Mouse (Mus musculus) c-Kit-negative CD71-positive TER-119-positive erythroid progenitor cells, embryonic 14.5 days (primary cell): ENCODE data around the gene Hist3h2a.

Source experiments
- DNase-seq: peaks from one replicate; pipeline ENCODE4 v3.0.0-alpha.2; 2013; ENCODE audit warnings: low read depth, low spot score

The Hist3h2a gene

GRCm38 (mm10) chr11:58990794-58991193 lies 36.3 kb downstream of the Hist3h2a start:
- DNase-seq: no peak

GRCm38 (mm10) chr11:58991911-58992310 lies 37.4 kb downstream of the Hist3h2a start:
- DNase-seq: no peak

GRCm38 (mm10) chr11:58993091-58993670 lies 38.7 kb downstream of the Hist3h2a start:
- no peak for DNase-seq

- DNase-seq: peak; percentile 26
These were observed 39.9 kb downstream of the Hist3h2a start for GRCm38 (mm10) chr11:58994337-58994826.

GRCm38 (mm10) chr11:58995061-58995806 lies 40.7 kb downstream of the Hist3h2a start:
- no peak for DNase-seq

- no peak for DNase-seq
These were observed 41.4 kb downstream of the Hist3h2a start for GRCm38 (mm10) chr11:58995807-58996370.

- DNase-seq: no peak
These were observed 43.1 kb downstream of the Hist3h2a start for GRCm38 (mm10) chr11:58997541-58997940.

GRCm38 (mm10) chr11:58999158-58999557 lies 44.7 kb downstream of the Hist3h2a start:
- DNase-seq: no peak

- no peak for DNase-seq
These were observed 45.3 kb downstream of the Hist3h2a start for GRCm38 (mm10) chr11:58999830-59000229.

- no peak for DNase-seq
These were observed 46.1 kb downstream of the Hist3h2a start for GRCm38 (mm10) chr11:59000635-59001034.

- DNase-seq: no peak
These were observed 48.0 kb downstream of the Hist3h2a start for GRCm38 (mm10) chr11:59002327-59003079.
